Mouse (Mus musculus) hindbrain, embryonic 16.5 days (tissue): Measurements from ENCODE around the gene Zbtb8a. TPM values are rescaled to one million over a fixed set of nuclear protein-coding genes. Genes with fewer than 3 reads are reported as not detected.
"Not testable (repeated sequence)": the region's sequence is repeated elsewhere in the genome, so short reads cannot be mapped to it uniquely, and the experiment has no call there.

Experiments
- ATAC-seq: fragments of 200-750 bp; cut with Nextera tagmentation; 2 replicates; pipeline ENCODE4 v1.8.0; 2017; ENCODE audit warnings: moderate TSS enrichment, moderate library complexity
- H3K27ac ChIP-seq: fragments of 300-500 bp; sonication (generic); 2 replicates; pipeline ENCODE4 v1.5.1; 2014; ENCODE audit warnings: low read depth, mild to moderate bottlenecking, control low read depth, low read length, moderate library complexity
- H3K27me3 ChIP-seq: fragments of 300-500 bp; sonication (generic); replicated peaks from 2 replicates; pipeline ENCODE4 v1.6.1; 2014; ENCODE audit warnings: low read length; ENCODE audit not compliant: control insufficient read depth, insufficient read depth
- H3K36me3 ChIP-seq: fragments of 300-500 bp; sonication (generic); 2 replicates; pipeline ENCODE4 v1.6.1; 2014; ENCODE audit warnings: mild to moderate bottlenecking, low read length, moderate library complexity, mixed read lengths; ENCODE audit not compliant: control insufficient read depth, insufficient read depth
- H3K4me1 ChIP-seq: fragments of 300-500 bp; sonication (generic); 2 replicates; pipeline ENCODE4 v1.6.1; 2014; ENCODE audit warnings: low read depth, low read length; ENCODE audit not compliant: control insufficient read depth, insufficient read depth
- H3K4me2 ChIP-seq: fragments of 300-500 bp; sonication (generic); 2 replicates; pipeline ENCODE4 v1.6.1; 2014; ENCODE audit warnings: mild to moderate bottlenecking, low read length, control low read depth, moderate library complexity
- H3K4me3 ChIP-seq: fragments of 300-500 bp; sonication (generic); 2 replicates; pipeline ENCODE4 v1.5.1; 2014; ENCODE audit warnings: mild to moderate bottlenecking, low read length, control low read depth, moderate library complexity
- H3K9ac ChIP-seq: fragments of 300-500 bp; sonication (generic); 2 replicates; pipeline ENCODE4 v1.6.1; 2014; ENCODE audit warnings: low read depth, mild to moderate bottlenecking, control low read depth, low read length, moderate library complexity
- H3K9me3 ChIP-seq: fragments of 300-500 bp; sonication (generic); 2 replicates; pipeline ENCODE4 v1.6.1; 2014; ENCODE audit warnings: mild to moderate bottlenecking, low read length, moderate library complexity; ENCODE audit not compliant: control insufficient read depth
- WGBS: fragments of 180-500 bp; shearing (Covaris S2); extraction: QIAGEN DNeasy Blood & Tissue Kit; methylation state at CpG from one replicate; pipeline ENCODE4 v1.1.7; 2014; 5-methylcytosine and 5-hydroxymethylcytosine counted together
- polyA plus RNA-seq: library from polyadenylated mRNA; unstranded; fragments of >200 nt; fragmentation: Nextera tagmentation; extraction: Ambion mirVana; gene quantifications from 2 replicates; pipeline ENCODE4 v1.2.1, GENCODE M21; 2015

Zbtb8a gene
- 21.7 and 22.0 TPM in 2 replicates for polyA plus RNA-seq

- 1% methylated on average over 64 of the region's 65 CpGs for WGBS
- Histone ChIP-seq H3K36me3 (no peaks in the 10 kb centered on the region), H3K27me3 (no peaks in the 10 kb centered on the region), H3K4me2 (peak within 1 kb of the TSS; percentile 80), H3K4me1 (peaks cover 12% of the 10 kb centered on the region), H3K9ac (peak within 1 kb of the TSS; percentile 92), H3K4me3 (peak within 1 kb of the TSS; percentile 83), H3K27ac (peak within 1 kb of the TSS; percentile 92), H3K9me3 (no peaks in the 10 kb centered on the region)
- ATAC-seq = peak; percentile 81
These were observed at the start of gene Zbtb8a for GRCm38 (mm10) chr4:129377601-129378390. Gene Zbtb8a, minus strand, starts transcription at chr4:129378116.

GRCm38 (mm10) chr4:129418321-129418720, 40.4 kb upstream of the Zbtb8a start:
- Histone ChIP-seq H3K27me3 (no peaks in the 10 kb centered on the region), H3K27ac (no peak overlapping the region), H3K4me2 (no peak overlapping the region), H3K4me3 (no peak overlapping the region), H3K9me3 (no peaks in the 10 kb centered on the region), H3K9ac (no peak overlapping the region), H3K36me3 (no peaks in the 10 kb centered on the region), H3K4me1 (no peaks in the 10 kb centered on the region)
- 77% methylated on average over 5 of the region's 5 CpGs for WGBS
- no peak for ATAC-seq

GRCm38 (mm10) chr4:129416478-129416877, 38.6 kb upstream of the Zbtb8a start:
- WGBS = 89% methylated on average over 5 of the region's 5 CpGs
- Histone ChIP-seq H3K4me2 (no peak overlapping the region), H3K27me3 (no peaks in the 10 kb centered on the region), H3K4me1 (no peaks in the 10 kb centered on the region), H3K9ac (no peak overlapping the region), H3K4me3 (no peak overlapping the region), H3K36me3 (no peaks in the 10 kb centered on the region), H3K27ac (no peak overlapping the region), H3K9me3 (no peaks in the 10 kb centered on the region)
- no peak for ATAC-seq

GRCm38 (mm10) chr4:129415892-129416291, 38.0 kb upstream of the Zbtb8a start:
- Histone ChIP-seq H3K4me3 (no peak overlapping the region), H3K4me1 (no peaks in the 10 kb centered on the region), H3K27ac (no peak overlapping the region), H3K36me3 (no peaks in the 10 kb centered on the region), H3K27me3 (no peaks in the 10 kb centered on the region), H3K4me2 (no peak overlapping the region), H3K9ac (no peak overlapping the region), H3K9me3 (no peaks in the 10 kb centered on the region)
- no peak for ATAC-seq
- WGBS = 92% methylated on average over 5 of the region's 5 CpGs

- no peaks in the 10 kb centered on the region for H3K4me1 ChIP-seq
- H3K27me3 ChIP-seq = no peaks in the 10 kb centered on the region; the same call in 1 of the 2 replicates
- H3K9me3 ChIP-seq = no peaks in the 10 kb centered on the region
- no peak overlapping the region for H3K4me2 ChIP-seq
- H3K9ac ChIP-seq = no peak overlapping the region
- no peaks in the 10 kb centered on the region for H3K36me3 ChIP-seq
- no peak overlapping the region for H3K4me3 ChIP-seq
- no peak overlapping the region for H3K27ac ChIP-seq
- no peak for ATAC-seq
These were observed 33.1 kb upstream of the Zbtb8a start for GRCm38 (mm10) chr4:129410991-129411390.

GRCm38 (mm10) chr4:129410532-129410931, 32.6 kb upstream of the Zbtb8a start:
- H3K4me2 ChIP-seq, H3K4me3 ChIP-seq, H3K27ac ChIP-seq, ATAC-seq, H3K9me3 ChIP-seq, H3K27me3 ChIP-seq, H3K4me1 ChIP-seq, H3K36me3 ChIP-seq, H3K9ac ChIP-seq: not testable (repeated sequence)
- WGBS = 91% methylated on average over 3 of the region's 3 CpGs

GRCm38 (mm10) chr4:129406447-129406846, 28.5 kb upstream of the Zbtb8a start:
- H3K9ac ChIP-seq = peak overlapping the region; percentile 61
- H3K9me3 ChIP-seq = no peaks in the 10 kb centered on the region
- H3K36me3 ChIP-seq = no peaks in the 10 kb centered on the region
- H3K4me3 ChIP-seq = peak overlapping the region; percentile 45
- H3K27ac ChIP-seq = no peak overlapping the region
- no peaks in the 10 kb centered on the region; the same call in 1 of the 2 replicates for H3K27me3 ChIP-seq
- 1% methylated on average over 25 of the region's 25 CpGs for WGBS
- no peaks in the 10 kb centered on the region for H3K4me1 ChIP-seq
- peak overlapping the region; percentile 75 for H3K4me2 ChIP-seq
- peak; percentile 61; the same call in 1 of the 2 replicates for ATAC-seq

- no peaks in the 10 kb centered on the region for H3K4me1 ChIP-seq
- H3K4me2 ChIP-seq = no peak overlapping the region
- WGBS = 78% methylated on average over 4 of the region's 4 CpGs
- no peak overlapping the region for H3K9ac ChIP-seq
- H3K4me3 ChIP-seq = no peak overlapping the region
- no peaks in the 10 kb centered on the region for H3K9me3 ChIP-seq
- H3K27ac ChIP-seq = no peak overlapping the region
- no peaks in the 10 kb centered on the region for H3K36me3 ChIP-seq
- no peaks in the 10 kb centered on the region for H3K27me3 ChIP-seq
- ATAC-seq = no peak
These were observed 21.9 kb upstream of the Zbtb8a start for GRCm38 (mm10) chr4:129399813-129400212.

- Histone ChIP-seq H3K9ac (no peak overlapping the region), H3K36me3 (no peaks in the 10 kb centered on the region), H3K4me1 (no peaks in the 10 kb centered on the region), H3K4me2 (no peak overlapping the region), H3K9me3 (no peaks in the 10 kb centered on the region), H3K27ac (no peak overlapping the region), H3K27me3 (no peaks in the 10 kb centered on the region), H3K4me3 (no peak overlapping the region)
- no peak for ATAC-seq
- 81% methylated on average over 3 of the region's 3 CpGs for WGBS
These were observed 19.0 kb upstream of the Zbtb8a start for GRCm38 (mm10) chr4:129396960-129397359.
